Mouse (Mus musculus): ENCODE measurements around the gene Pdzd2.

The Pdzd2 gene

GRCm38 (mm10) chr15:12566637-12567440 lies 172.9 kb downstream of the Pdzd2 start:
- no peak for DNase-seq

GRCm38 (mm10) chr15:12565281-12565680 lies 174.4 kb downstream of the Pdzd2 start:
- DNase-seq = no peak

- no peak for DNase-seq
These were observed 179.2 kb downstream of the Pdzd2 start for GRCm38 (mm10) chr15:12560505-12560904.

- no peak for DNase-seq
These were observed 181.9 kb downstream of the Pdzd2 start for GRCm38 (mm10) chr15:12557663-12558436.

- no peak for DNase-seq
These were observed 186.5 kb downstream of the Pdzd2 start for GRCm38 (mm10) chr15:12553211-12553610.

GRCm38 (mm10) chr15:12550919-12551318 lies 188.8 kb downstream of the Pdzd2 start:
- no peak for DNase-seq

GRCm38 (mm10) chr15:12550376-12550775 lies 189.3 kb downstream of the Pdzd2 start:
- DNase-seq = no peak

GRCm38 (mm10) chr15:12549919-12550305 lies 189.8 kb downstream of the Pdzd2 start:
- DNase-seq = peak in 1 of 2 experiments; percentile 15

GRCm38 (mm10) chr15:12549271-12549918 lies 190.3 kb downstream of the Pdzd2 start:
- DNase-seq = peak; percentile 5 to 6

GRCm38 (mm10) chr15:12548696-12549095 lies 191.0 kb downstream of the Pdzd2 start:
- no peak for DNase-seq

- DNase-seq = no peak
These were observed 191.9 kb downstream of the Pdzd2 start for GRCm38 (mm10) chr15:12547640-12548405.

GRCm38 (mm10) chr15:12546781-12547180 lies 192.9 kb downstream of the Pdzd2 start:
- DNase-seq = no peak

GRCm38 (mm10) chr15:12545671-12546070 lies 194.1 kb downstream of the Pdzd2 start:
- DNase-seq = no peak

GRCm38 (mm10) chr15:12545220-12545619 lies 194.5 kb downstream of the Pdzd2 start:
- no peak for DNase-seq

GRCm38 (mm10) chr15:12543686-12544325 lies 195.9 kb downstream of the Pdzd2 start:
- DNase-seq = no peak

GRCm38 (mm10) chr15:12542316-12542715 lies 197.4 kb downstream of the Pdzd2 start:
- DNase-seq = no peak

GRCm38 (mm10) chr15:12539618-12540302 lies 200.0 kb downstream of the Pdzd2 start:
- DNase-seq = no peak

- DNase-seq = no peak
These were observed 206.5 kb downstream of the Pdzd2 start for GRCm38 (mm10) chr15:12533254-12533653.

GRCm38 (mm10) chr15:12532568-12532967 lies 207.2 kb downstream of the Pdzd2 start:
- DNase-seq = no peak

GRCm38 (mm10) chr15:12522810-12523209 lies 216.9 kb downstream of the Pdzd2 start:
- DNase-seq = no peak

- no peak for DNase-seq
These were observed 219.4 kb downstream of the Pdzd2 start for GRCm38 (mm10) chr15:12520292-12520691.
